Mouse (Mus musculus) heart, postnatal 10 days (tissue): ENCODE data around the gene Galk2. TPM values are rescaled to one million over a fixed set of nuclear protein-coding genes. Genes with fewer than 3 reads are reported as not detected.

ENCODE experiments used
- DNase-seq, 2 experiments: peaks; one replicate each; pipeline ENCODE4 v3.0.0; 2021
- intact Hi-C: fragments of 180-260 bp; cut with DNase I; formaldehyde crosslinking; loops from one replicate; pipeline ENCODE4 v1.15.1; 2025
- total RNA-seq, 2 experiments: library from RNA; stranded (reverse); gene quantifications; 2 replicates each; pipeline ENCODE4 v1.2.3; 2021

Galk2 gene
- total RNA-seq = 10 to 100 TPM; 17.5 to 19.2 TPM

GRCm38 (mm10) chr2:125858521-125859280 is at the start of gene Galk2, which contains the start of gene Cops2:
Gene Galk2, plus strand, starts transcription at chr2:125859109.
Gene Cops2, minus strand, starts transcription at chr2:125859139.
- intact Hi-C loops = loop anchor here (2.0 kb wide), 1 partner anchor 76 kb away; the partner anchor contains the start of gene Secisbp2l
- peak; percentile 95 to 97 for DNase-seq

- DNase-seq = no peak
- intact Hi-C loops = no loop called here
These were observed 49.4 kb upstream of the Galk2 start for GRCm38 (mm10) chr2:125809551-125809950.

GRCm38 (mm10) chr2:125811332-125811731 is 47.6 kb upstream of the Galk2 start:
- intact Hi-C loops = no loop called here
- no peak for DNase-seq

GRCm38 (mm10) chr2:125813972-125814595 is 44.8 kb upstream of the Galk2 start:
- intact Hi-C loops = no loop called here
- no peak for DNase-seq

- intact Hi-C loops = no loop called here
- no peak for DNase-seq
These were observed 38.5 kb upstream of the Galk2 start for GRCm38 (mm10) chr2:125820397-125820796.

- intact Hi-C loops = no loop called here
These were observed 32.7 kb upstream of the Galk2 start for GRCm38 (mm10) chr2:125826201-125826600.

GRCm38 (mm10) chr2:125827898-125828297 is 31.0 kb upstream of the Galk2 start:
- intact Hi-C loops = no loop called here

More at GRCm38 (mm10) chr2:125826201-125826600, 32.7 kb upstream of the Galk2 start:
- DNase-seq = no peak

GRCm38 (mm10) chr2:125829924-125830323 is 29.0 kb upstream of the Galk2 start:
- intact Hi-C loops = loop anchor here (5.0 kb wide), 1 partner anchor 168 kb away; no protein-coding TSS in a partner anchor
- DNase-seq = no peak

More at GRCm38 (mm10) chr2:125827898-125828297, 31.0 kb upstream of the Galk2 start:
- no peak for DNase-seq

GRCm38 (mm10) chr2:125838091-125838490 is 20.8 kb upstream of the Galk2 start:
- intact Hi-C loops = no loop called here
- DNase-seq = no peak

GRCm38 (mm10) chr2:125838708-125839284 is 20.1 kb upstream of the Galk2 start:
- no peak for DNase-seq
- intact Hi-C loops = no loop called here

GRCm38 (mm10) chr2:125851237-125851636 is 7.7 kb upstream of the Galk2 start:
- DNase-seq = no peak
- intact Hi-C loops = no loop called here

GRCm38 (mm10) chr2:125857707-125858106 is 1.2 kb upstream of the Galk2 start:
- intact Hi-C loops = loop anchor here (2.0 kb wide), 1 partner anchor 75 kb away; the partner anchor contains the start of gene Secisbp2l
- no peak for DNase-seq

GRCm38 (mm10) chr2:125863799-125864198 is 4.9 kb downstream of the Galk2 start:
- intact Hi-C loops = no loop called here
- no peak for DNase-seq

- no peak for DNase-seq
- intact Hi-C loops = no loop called here
These were observed 5.6 kb downstream of the Galk2 start for GRCm38 (mm10) chr2:125864551-125864950.

GRCm38 (mm10) chr2:125865585-125865984 is 6.7 kb downstream of the Galk2 start:
- intact Hi-C loops = no loop called here
- no peak for DNase-seq

- intact Hi-C loops = no loop called here
- peak; percentile 60 to 72 for DNase-seq
These were observed 7.3 kb downstream of the Galk2 start for GRCm38 (mm10) chr2:125866058-125866740.

GRCm38 (mm10) chr2:125868301-125868700 is 9.4 kb downstream of the Galk2 start:
- DNase-seq = no peak
- intact Hi-C loops = no loop called here

GRCm38 (mm10) chr2:125870159-125870558 is 11.2 kb downstream of the Galk2 start:
- DNase-seq = no peak
- intact Hi-C loops = no loop called here

GRCm38 (mm10) chr2:125885891-125886576 is 27.1 kb downstream of the Galk2 start:
- DNase-seq = peak in 1 of 2 experiments; percentile 6
- intact Hi-C loops = no loop called here

- peak; percentile 60 to 78 for DNase-seq
- intact Hi-C loops = loop anchor here (1.0 to 10.0 kb wide), 6 partner anchors 112 to 628 kb away; no protein-coding TSS in a partner anchor
These were observed 34.2 kb downstream of the Galk2 start for GRCm38 (mm10) chr2:125893096-125893495.
